Mouse (Mus musculus) heart, embryonic 14.5 days (tissue): Measurements from ENCODE around the gene Cacng7. TPM values are rescaled to one million over a fixed set of nuclear protein-coding genes. Genes with fewer than 3 reads are reported as not detected.
A peak's percentile ranks its signal among the peaks of the same experiment; 100 is the strongest.

ENCODE experiments used
- ATAC-seq: fragments of 200-750 bp; cut with Nextera tagmentation; 2 replicates; pipeline ENCODE4 v1.8.0; 2017; ENCODE audit warnings: low read depth, moderate TSS enrichment; ENCODE audit not compliant: insufficient number of reproducible peaks, insufficient read depth, low FRiP score
- H3K27ac ChIP-seq, 2 experiments: fragments of 200-500 bp in 1 of 2; fragments of 300-500 bp in 1 of 2; sonication (generic) in 1 of 2; replicated peaks in 1 of 2; 2 replicates each; pipeline ENCODE4 v1.5.1; 2012 to 2014; ENCODE audit warnings: low read depth in 2 of 2, low read length in 2 of 2, control low read depth in 1 of 2, mild to moderate bottlenecking in 1 of 2, mixed read lengths in 1 of 2; ENCODE audit not compliant: control insufficient read depth in 1 of 2, insufficient read depth in 1 of 2
- H3K27me3 ChIP-seq: fragments of 300-500 bp; sonication (generic); 2 replicates; pipeline ENCODE4 v1.6.1; 2014; ENCODE audit warnings: mild to moderate bottlenecking, low read length, control low read depth; ENCODE audit not compliant: control insufficient read depth, insufficient read depth
- H3K36me3 ChIP-seq: fragments of 300-500 bp; sonication (generic); 2 replicates; pipeline ENCODE4 v1.6.1; 2014; ENCODE audit warnings: mild to moderate bottlenecking, control low read depth, low read length, mixed read lengths; ENCODE audit not compliant: control insufficient read depth, insufficient read depth
- H3K4me1 ChIP-seq, 2 experiments: fragments of 200-500 bp in 1 of 2; fragments of 300-500 bp in 1 of 2; sonication (generic) in 1 of 2; 2 replicates each; pipeline ENCODE4 v1.6.1; 2012 to 2014; ENCODE audit warnings: low read length in 2 of 2, control low read depth in 1 of 2, mixed read lengths in 1 of 2; ENCODE audit not compliant: control insufficient read depth in 2 of 2, insufficient read depth in 2 of 2
- H3K4me2 ChIP-seq: fragments of 300-500 bp; sonication (generic); 2 replicates; pipeline ENCODE4 v1.6.1; 2014; ENCODE audit warnings: mild to moderate bottlenecking, low read length
- H3K4me3 ChIP-seq, 2 experiments: fragments of 200-500 bp in 1 of 2; fragments of 300-500 bp in 1 of 2; sonication (generic) in 1 of 2; 2 replicates each; pipeline ENCODE4 v1.5.1; 2012 to 2014; ENCODE audit warnings: low read length in 2 of 2, mild to moderate bottlenecking in 2 of 2, control low read depth in 1 of 2, low read depth in 1 of 2, moderate library complexity in 1 of 2; ENCODE audit not compliant: control insufficient read depth in 1 of 2, insufficient read depth in 1 of 2
- H3K9ac ChIP-seq: fragments of 300-500 bp; sonication (generic); 2 replicates; pipeline ENCODE4 v1.6.1; 2014; ENCODE audit warnings: mild to moderate bottlenecking, low read length
- H3K9me3 ChIP-seq: fragments of 300-500 bp; sonication (generic); 2 replicates; pipeline ENCODE4 v1.6.1; 2016; ENCODE audit warnings: low read length, control low read depth; ENCODE audit not compliant: control insufficient read depth
- WGBS: fragments of 180-500 bp; shearing (Covaris S2); extraction: QIAGEN DNeasy Blood & Tissue Kit; methylation state at CpG from one replicate; pipeline ENCODE4 v1.1.7; 2014; 5-methylcytosine and 5-hydroxymethylcytosine counted together
- polyA plus RNA-seq: library from polyadenylated mRNA; unstranded; fragments of >200 nt; fragmentation: Nextera tagmentation; extraction: Ambion mirVana; gene quantifications from 2 replicates; pipeline ENCODE4 v1.2.1, GENCODE M21; 2014

Gene Cacng7
- polyA plus RNA-seq, 1 experiment from 2014 or later = 0.39 TPM

- no peak overlapping the region for H3K4me2 ChIP-seq
- 58% methylated on average over 5 of the region's 5 CpGs for WGBS
- ATAC-seq = no peak
- H3K4me3 ChIP-seq = no peak overlapping the region
- no peak overlapping the region for H3K27ac ChIP-seq
- H3K9me3 ChIP-seq = no peaks in the 10 kb centered on the region
- no peak overlapping the region for H3K9ac ChIP-seq
- no peaks in the 10 kb centered on the region for H3K36me3 ChIP-seq
- H3K27me3 ChIP-seq = no peaks in the 10 kb centered on the region
- no peaks in the 10 kb centered on the region for H3K4me1 ChIP-seq
Observed at GRCm38 (mm10) chr7:3348326-3348725, 15.6 kb downstream of the Cacng7 start.

GRCm38 (mm10) chr7:3349775-3350174 lies 17.0 kb downstream of the Cacng7 start:
- no peaks in the 10 kb centered on the region for H3K36me3 ChIP-seq
- no peak overlapping the region for H3K27ac ChIP-seq
- H3K4me3 ChIP-seq = no peak overlapping the region
- no peaks in the 10 kb centered on the region for H3K9me3 ChIP-seq
- no peaks in the 10 kb centered on the region for H3K4me1 ChIP-seq
- H3K27me3 ChIP-seq = no peaks in the 10 kb centered on the region
- WGBS = 83% methylated on average over 9 of the region's 9 CpGs
- no peak overlapping the region for H3K4me2 ChIP-seq
- no peak for ATAC-seq
- no peak overlapping the region for H3K9ac ChIP-seq

GRCm38 (mm10) chr7:3351536-3351935 lies 18.8 kb downstream of the Cacng7 start:
- WGBS = 95% methylated on average over 1 of the region's 1 CpGs
- H3K4me2 ChIP-seq = no peak overlapping the region
- ATAC-seq = no peak
- no peaks in the 10 kb centered on the region for H3K4me1 ChIP-seq
- no peaks in the 10 kb centered on the region for H3K27me3 ChIP-seq
- H3K4me3 ChIP-seq = no peak overlapping the region
- no peak overlapping the region for H3K27ac ChIP-seq
- H3K36me3 ChIP-seq = no peaks in the 10 kb centered on the region
- H3K9ac ChIP-seq = no peak overlapping the region
- H3K9me3 ChIP-seq = no peaks in the 10 kb centered on the region

- H3K27ac ChIP-seq = no peak overlapping the region
- no peaks in the 10 kb centered on the region for H3K4me1 ChIP-seq
- no peaks in the 10 kb centered on the region for H3K9me3 ChIP-seq
- H3K9ac ChIP-seq = no peak overlapping the region
- no peak overlapping the region for H3K4me3 ChIP-seq
- no peaks in the 10 kb centered on the region for H3K36me3 ChIP-seq
- no peaks in the 10 kb centered on the region for H3K27me3 ChIP-seq
- no peak overlapping the region for H3K4me2 ChIP-seq
- WGBS = 83% methylated on average over 6 of the region's 6 CpGs
- no peak for ATAC-seq
Observed at GRCm38 (mm10) chr7:3354850-3355249, 22.1 kb downstream of the Cacng7 start.

- Histone ChIP-seq H3K9ac (no peak overlapping the region), H3K27ac (no peak overlapping the region), H3K36me3 (no peaks in the 10 kb centered on the region), H3K27me3 (peaks cover 5% of the 10 kb centered on the region), H3K9me3 (no peaks in the 10 kb centered on the region), H3K4me2 (no peak overlapping the region), H3K4me1 (no peaks in the 10 kb centered on the region), H3K4me3 (no peak overlapping the region)
- no peak for ATAC-seq
- WGBS = 80% methylated on average over 1 of the region's 1 CpGs
Observed at GRCm38 (mm10) chr7:3360678-3361077, 27.9 kb downstream of the Cacng7 start.

- no peaks in the 10 kb centered on the region for H3K9me3 ChIP-seq
- peaks cover 29% of the 10 kb centered on the region for H3K27me3 ChIP-seq
- H3K27ac ChIP-seq = no peak overlapping the region
- H3K9ac ChIP-seq = no peak overlapping the region
- H3K36me3 ChIP-seq = no peaks in the 10 kb centered on the region
- H3K4me3 ChIP-seq = no peak overlapping the region
- ATAC-seq = no peak
- no peak overlapping the region for H3K4me2 ChIP-seq
- H3K4me1 ChIP-seq = peaks cover 6 to 14% of the 10 kb centered on the region in 2 experiments; a peak in 3 of 4 replicates
- WGBS = 32% methylated on average over 11 of the region's 11 CpGs
Observed at GRCm38 (mm10) chr7:3365547-3366279, 33.0 kb downstream of the Cacng7 start.

GRCm38 (mm10) chr7:3366705-3367516 lies 34.2 kb downstream of the Cacng7 start:
- H3K4me2 ChIP-seq = peak overlapping the region; percentile 66
- no peak overlapping the region for H3K9ac ChIP-seq
- ATAC-seq = no peak
- no peak overlapping the region for H3K27ac ChIP-seq
- 3% methylated on average over 42 of the region's 42 CpGs for WGBS
- peaks cover 6 to 14% of the 10 kb centered on the region in 2 experiments; a peak in 3 of 4 replicates for H3K4me1 ChIP-seq
- H3K9me3 ChIP-seq = no peaks in the 10 kb centered on the region
- H3K36me3 ChIP-seq = no peaks in the 10 kb centered on the region
- peaks cover 29% of the 10 kb centered on the region for H3K27me3 ChIP-seq
- peak overlapping the region; percentile 29 to 30 for H3K4me3 ChIP-seq
